Mouse (Mus musculus) heart, postnatal 0 days (tissue): ENCODE results near the gene Stfa2l1.

Source experiments
- CTCF ChIP-seq: IDR thresholded peaks from 2 replicates; pipeline ENCODE4 v1.5.1; 2016; ENCODE audit warnings: antibody characterized with exemption, control low read depth, low read depth
- EP300 ChIP-seq: IDR thresholded peaks from 2 replicates; pipeline ENCODE4 v1.6.1; 2016; ENCODE audit warnings: antibody characterized with exemption, low read depth

GRCm38 (mm10) chr16:36131141-36131540 lies 25.5 kb upstream of the Stfa2l1 start, which contains the start of gene Csta1:
- TF ChIP-seq CTCF = no peak
- TF ChIP-seq EP300 = no peak
